Mouse (Mus musculus): ENCODE results near the gene Nav1.

Nav1 gene

GRCm38 (mm10) chr1:135516511-135517305, 90.4 kb downstream of the Nav1 start:
- DNase-seq (ENCODE audit: low spot score) = no peak

GRCm38 (mm10) chr1:135515633-135516238, 91.4 kb downstream of the Nav1 start:
- DNase-seq (ENCODE audit: low spot score) = no peak

- DNase-seq (ENCODE audit: low spot score) = no peak
Measured at GRCm38 (mm10) chr1:135514913-135515632, 92.0 kb downstream of the Nav1 start.

- DNase-seq (ENCODE audit: low spot score) = no peak
Measured at GRCm38 (mm10) chr1:135514046-135514445, 93.0 kb downstream of the Nav1 start.

GRCm38 (mm10) chr1:135513464-135513863, 93.6 kb downstream of the Nav1 start:
- DNase-seq (ENCODE audit: low spot score) = no peak

- DNase-seq (ENCODE audit: low spot score) = no peak
Measured at GRCm38 (mm10) chr1:135510346-135510977, 96.6 kb downstream of the Nav1 start.

GRCm38 (mm10) chr1:135509145-135510084, 97.7 kb downstream of the Nav1 start:
- no peak for DNase-seq (ENCODE audit: low spot score)

- DNase-seq (ENCODE audit: low spot score) = no peak
Measured at GRCm38 (mm10) chr1:135508349-135508634, 98.8 kb downstream of the Nav1 start.

GRCm38 (mm10) chr1:135507572-135508348, 99.3 kb downstream of the Nav1 start:
- DNase-seq (ENCODE audit: low spot score) = no peak

- no peak for DNase-seq (ENCODE audit: low spot score)
Measured at GRCm38 (mm10) chr1:135505499-135505898, 101.6 kb downstream of the Nav1 start.

GRCm38 (mm10) chr1:135503436-135503835, 103.7 kb downstream of the Nav1 start:
- no peak for DNase-seq (ENCODE audit: low spot score)

- no peak for DNase-seq (ENCODE audit: low spot score)
Measured at GRCm38 (mm10) chr1:135502750-135503149, 104.3 kb downstream of the Nav1 start.

- DNase-seq (ENCODE audit: low spot score) = no peak
Measured at GRCm38 (mm10) chr1:135502135-135502534, 105.0 kb downstream of the Nav1 start.

GRCm38 (mm10) chr1:135498455-135499358, 108.4 kb downstream of the Nav1 start:
- DNase-seq (ENCODE audit: low spot score) = no peak

- DNase-seq (ENCODE audit: low spot score) = no peak
Measured at GRCm38 (mm10) chr1:135495048-135495447, 112.0 kb downstream of the Nav1 start.

GRCm38 (mm10) chr1:135493862-135494261, 113.2 kb downstream of the Nav1 start:
- no peak for DNase-seq (ENCODE audit: low spot score)

- peak; percentile 28 for DNase-seq (ENCODE audit: low spot score)
Measured at GRCm38 (mm10) chr1:135492406-135492805, 114.7 kb downstream of the Nav1 start.

- DNase-seq (ENCODE audit: low spot score) = no peak
Measured at GRCm38 (mm10) chr1:135490931-135491666, 116.0 kb downstream of the Nav1 start.

GRCm38 (mm10) chr1:135488879-135489278, 118.2 kb downstream of the Nav1 start:
- DNase-seq (ENCODE audit: low spot score) = no peak
